Mouse (Mus musculus) hindbrain, embryonic 15.5 days (tissue): Measurements from ENCODE around the gene Alk. TPM values are rescaled to one million over a fixed set of nuclear protein-coding genes. Genes with fewer than 3 reads are reported as not detected.

Experiments used
- ATAC-seq: fragments of 200-750 bp; cut with Nextera tagmentation; 2 replicates; pipeline ENCODE4 v1.8.0; 2017; ENCODE audit warnings: low read depth, moderate number of reproducible peaks, moderate TSS enrichment; ENCODE audit not compliant: low FRiP score
- H3K27ac ChIP-seq: fragments of 300-500 bp; sonication (generic); replicated peaks from 2 replicates; pipeline ENCODE4 v1.5.1; 2015; ENCODE audit warnings: mild to moderate bottlenecking, inconsistent platforms
- H3K27me3 ChIP-seq: fragments of 300-500 bp; sonication (generic); 2 replicates; pipeline ENCODE4 v1.6.1; 2015; ENCODE audit warnings: control low read depth, inconsistent platforms
- H3K36me3 ChIP-seq: fragments of 300-500 bp; sonication (generic); 2 replicates; pipeline ENCODE4 v1.6.1; 2015; ENCODE audit warnings: control low read depth, inconsistent platforms
- H3K4me1 ChIP-seq: fragments of 300-500 bp; sonication (generic); replicated peaks from 2 replicates; pipeline ENCODE4 v1.6.1; 2015; ENCODE audit warnings: control low read depth, inconsistent platforms
- H3K4me2 ChIP-seq: fragments of 300-500 bp; sonication (generic); 2 replicates; pipeline ENCODE4 v1.6.1; 2015; ENCODE audit warnings: moderate library complexity, mild to moderate bottlenecking, inconsistent platforms
- H3K4me3 ChIP-seq: fragments of 300-500 bp; sonication (generic); 2 replicates; pipeline ENCODE4 v1.5.1; 2015; ENCODE audit warnings: mild to moderate bottlenecking, inconsistent platforms
- H3K9ac ChIP-seq: fragments of 300-500 bp; sonication (generic); 2 replicates; pipeline ENCODE4 v1.6.1; 2015; ENCODE audit warnings: inconsistent platforms
- H3K9me3 ChIP-seq: fragments of 300-500 bp; sonication (generic); 2 replicates; pipeline ENCODE4 v1.6.1; 2016; ENCODE audit warnings: control low read depth, inconsistent platforms
- WGBS: fragments of 180-500 bp; shearing (Covaris S2); methylation state at CpG from one replicate; pipeline ENCODE4 v1.1.7; 2015; 5-methylcytosine and 5-hydroxymethylcytosine counted together
- polyA plus RNA-seq: library from polyadenylated mRNA; unstranded; fragments of >200 nt; fragmentation: Nextera tagmentation; extraction: Ambion mirVana; gene quantifications from 2 replicates; pipeline ENCODE4 v1.2.1, GENCODE M21; 2015

The Alk gene
- 5.1 and 5.5 TPM in 2 replicates for polyA plus RNA-seq

- Histone ChIP-seq H3K4me1 (peaks cover 28% of the 10 kb centered on the region), H3K4me3 (peak within 1 kb of the TSS; percentile 50), H3K36me3 (no peaks in the 10 kb centered on the region), H3K27ac (no peak within 1 kb of the TSS), H3K4me2 (peak within 1 kb of the TSS; percentile 87), H3K9ac (peak within 1 kb of the TSS; percentile 44), H3K27me3 (peaks cover 8% of the 10 kb centered on the region), H3K9me3 (no peaks in the 10 kb centered on the region)
- WGBS: under 1% methylated on average over 28 of the region's 32 CpGs
- peak; percentile 93 for ATAC-seq
Measured at GRCm38 (mm10) chr17:72604610-72604980, at the start of gene Alk. Alk (minus strand) TSS chr17:72604627.

- Histone ChIP-seq H3K27ac (no peak overlapping the region), H3K27me3 (no peaks in the 10 kb centered on the region), H3K36me3 (no peaks in the 10 kb centered on the region), H3K9me3 (no peaks in the 10 kb centered on the region), H3K9ac (no peak overlapping the region), H3K4me2 (no peak overlapping the region), H3K4me3 (no peak overlapping the region), H3K4me1 (no peaks in the 10 kb centered on the region)
- no peak for ATAC-seq
- WGBS: 75% methylated on average over 1 of the region's 1 CpGs
Measured at GRCm38 (mm10) chr17:72652801-72653200, 48.4 kb upstream of the Alk start.

- H3K4me2 ChIP-seq: no peak overlapping the region
- no peak overlapping the region for H3K27ac ChIP-seq
- 77% methylated on average over 6 of the region's 6 CpGs for WGBS
- no peak overlapping the region for H3K9ac ChIP-seq
- H3K4me3 ChIP-seq: no peak overlapping the region
- H3K27me3 ChIP-seq: no peaks in the 10 kb centered on the region
- no peaks in the 10 kb centered on the region for H3K9me3 ChIP-seq
- no peak for ATAC-seq
- H3K4me1 ChIP-seq: no peaks in the 10 kb centered on the region
- H3K36me3 ChIP-seq: no peaks in the 10 kb centered on the region
Measured at GRCm38 (mm10) chr17:72648607-72649217, 44.3 kb upstream of the Alk start.

GRCm38 (mm10) chr17:72646167-72646566 lies 41.7 kb upstream of the Alk start:
- no peaks in the 10 kb centered on the region for H3K27me3 ChIP-seq
- H3K4me1 ChIP-seq: no peaks in the 10 kb centered on the region
- H3K4me2 ChIP-seq: no peak overlapping the region
- no peak overlapping the region for H3K27ac ChIP-seq
- no peak for ATAC-seq
- 91% methylated on average over 5 of the region's 5 CpGs for WGBS
- no peak overlapping the region for H3K9ac ChIP-seq
- no peaks in the 10 kb centered on the region for H3K36me3 ChIP-seq
- H3K4me3 ChIP-seq: no peak overlapping the region
- no peaks in the 10 kb centered on the region for H3K9me3 ChIP-seq

- Histone ChIP-seq H3K27me3 (no peaks in the 10 kb centered on the region), H3K36me3 (no peaks in the 10 kb centered on the region), H3K4me1 (no peaks in the 10 kb centered on the region), H3K4me2 (no peak overlapping the region), H3K9ac (no peak overlapping the region), H3K9me3 (no peaks in the 10 kb centered on the region), H3K27ac (no peak overlapping the region), H3K4me3 (no peak overlapping the region)
- no peak for ATAC-seq
- 68% methylated on average over 4 of the region's 4 CpGs for WGBS
Measured at GRCm38 (mm10) chr17:72640095-72640494, 35.7 kb upstream of the Alk start.

- no peak for ATAC-seq
- H3K4me1 ChIP-seq: no peaks in the 10 kb centered on the region
- no peaks in the 10 kb centered on the region for H3K9me3 ChIP-seq
- H3K27me3 ChIP-seq: no peaks in the 10 kb centered on the region
- no peaks in the 10 kb centered on the region for H3K36me3 ChIP-seq
- H3K9ac ChIP-seq: no peak overlapping the region
- WGBS: 82% methylated on average over 7 of the region's 7 CpGs
- H3K4me3 ChIP-seq: no peak overlapping the region
- H3K27ac ChIP-seq: no peak overlapping the region
- H3K4me2 ChIP-seq: no peak overlapping the region
Measured at GRCm38 (mm10) chr17:72639400-72639799, 35.0 kb upstream of the Alk start.

GRCm38 (mm10) chr17:72606251-72606650 lies 1.8 kb upstream of the Alk start:
- no peak overlapping the region for H3K4me3 ChIP-seq
- H3K27ac ChIP-seq: no peak overlapping the region
- H3K27me3 ChIP-seq: peaks cover 8% of the 10 kb centered on the region
- H3K9ac ChIP-seq: no peak overlapping the region
- H3K36me3 ChIP-seq: no peaks in the 10 kb centered on the region
- peaks cover 28% of the 10 kb centered on the region for H3K4me1 ChIP-seq
- H3K4me2 ChIP-seq: no peak overlapping the region
- ATAC-seq: no peak
- 4% methylated on average over 4 of the region's 4 CpGs for WGBS
- no peaks in the 10 kb centered on the region for H3K9me3 ChIP-seq

- H3K9ac ChIP-seq: peak overlapping the region; percentile 44
- peaks cover 28% of the 10 kb centered on the region for H3K4me1 ChIP-seq
- ATAC-seq: peak; percentile 59
- H3K27ac ChIP-seq: no peak overlapping the region
- peak overlapping the region; percentile 87 for H3K4me2 ChIP-seq
- peak overlapping the region; percentile 50 for H3K4me3 ChIP-seq
- no peaks in the 10 kb centered on the region for H3K9me3 ChIP-seq
- under 1% methylated on average over 51 of the region's 51 CpGs for WGBS
- peaks cover 8% of the 10 kb centered on the region for H3K27me3 ChIP-seq
- no peaks in the 10 kb centered on the region for H3K36me3 ChIP-seq
Measured at GRCm38 (mm10) chr17:72603886-72604609, 379 bp downstream of the Alk start.

GRCm38 (mm10) chr17:72603118-72603885 lies 1.1 kb downstream of the Alk start:
- peaks cover 28% of the 10 kb centered on the region for H3K4me1 ChIP-seq
- H3K36me3 ChIP-seq: no peaks in the 10 kb centered on the region
- peaks cover 8% of the 10 kb centered on the region for H3K27me3 ChIP-seq
- WGBS: 1% methylated on average over 40 of the region's 40 CpGs
- H3K4me3 ChIP-seq: peak overlapping the region; percentile 50
- peak; percentile 39; the same call in 1 of the 2 replicates for ATAC-seq
- no peaks in the 10 kb centered on the region for H3K9me3 ChIP-seq
- H3K4me2 ChIP-seq: peak overlapping the region; percentile 87
- H3K9ac ChIP-seq: peak overlapping the region; percentile 44
- no peak overlapping the region for H3K27ac ChIP-seq

- Histone ChIP-seq H3K27ac (no peak overlapping the region), H3K9ac (no peak overlapping the region), H3K4me2 (peak overlapping the region; percentile 87), H3K4me1 (peaks cover 28% of the 10 kb centered on the region), H3K9me3 (no peaks in the 10 kb centered on the region), H3K27me3 (peaks cover 8% of the 10 kb centered on the region), H3K4me3 (peak overlapping the region; percentile 50), H3K36me3 (no peaks in the 10 kb centered on the region)
- 72% methylated on average over 5 of the region's 5 CpGs for WGBS
- ATAC-seq: no peak
Measured at GRCm38 (mm10) chr17:72600806-72601205, 3.6 kb downstream of the Alk start.

- no peak overlapping the region for H3K4me2 ChIP-seq
- H3K9ac ChIP-seq: no peak overlapping the region
- ATAC-seq: no peak
- H3K9me3 ChIP-seq: no peaks in the 10 kb centered on the region
- no peak overlapping the region for H3K27ac ChIP-seq
- H3K4me3 ChIP-seq: no peak overlapping the region
- H3K36me3 ChIP-seq: no peaks in the 10 kb centered on the region
- no peaks in the 10 kb centered on the region for H3K4me1 ChIP-seq
- 91% methylated on average over 3 of the region's 3 CpGs for WGBS
- no peaks in the 10 kb centered on the region for H3K27me3 ChIP-seq
Measured at GRCm38 (mm10) chr17:72587671-72588070, 16.8 kb downstream of the Alk start.

- 55% methylated on average over 4 of the region's 4 CpGs for WGBS
Measured at GRCm38 (mm10) chr17:72580142-72580541, 24.3 kb downstream of the Alk start.

More at GRCm38 (mm10) chr17:72580142-72580541, 24.3 kb downstream of the Alk start:
- Histone ChIP-seq H3K36me3 (no peaks in the 10 kb centered on the region), H3K9ac (no peak overlapping the region), H3K27ac (no peak overlapping the region), H3K4me3 (no peak overlapping the region), H3K9me3 (no peaks in the 10 kb centered on the region), H3K27me3 (no peaks in the 10 kb centered on the region), H3K4me2 (no peak overlapping the region), H3K4me1 (no peaks in the 10 kb centered on the region)
- ATAC-seq: no peak
